Mouse (Mus musculus): Measurements from ENCODE around the gene Cfap73. TPM values are rescaled to one million over a fixed set of nuclear protein-coding genes. Genes with fewer than 3 reads are reported as not detected.

Cfap73 gene
- total and polyA plus RNA-seq, 3 experiments, result 0.25 TPM; not detected in 2

- H3K79me2 ChIP-seq (ENCODE audit: control insufficient read depth, insufficient read depth, low read length, poor library complexity), result peaks cover 29% of the 10 kb centered on the region
- H3K9me3 ChIP-seq (replicated peaks; ENCODE audit: insufficient read depth, low read length), result no peaks in the 10 kb centered on the region
- TF ChIP-seq CHD2 (IDR thresholded peaks at IDR 0.05; ENCODE audit: low read length) (no peak), RCOR1 (IDR thresholded peaks at IDR 0.05; ENCODE audit: low read depth, low read length) (no peak), TCF12 (IDR thresholded peaks at IDR 0.05; ENCODE audit: low read depth, low read length) (no peak), ZKSCAN1 (IDR thresholded peaks at IDR 0.05; ENCODE audit: low read depth, low read length) (no peak), ZC3H11A (IDR thresholded peaks at IDR 0.05; ENCODE audit: low read depth, low read length) (no peak), HCFC1 (IDR thresholded peaks at IDR 0.05; ENCODE audit: low read depth, low read length) (0 out of 2 replicates have a peak, but pooled peaks have one; percentile 11), MYC (IDR thresholded peaks at IDR 0.05; ENCODE audit: low read depth, low read length) (no peak)
- H3K27ac ChIP-seq (ENCODE audit: control insufficient read depth, low read depth, low read length), result peak overlapping the region; percentile 2; the same call in 1 of the 2 replicates
- H3K36me3 ChIP-seq (ENCODE audit: control insufficient read depth in 1 of 2, insufficient read depth in 2 of 2, low read length in 2 of 2), result no peaks in the 10 kb centered on the region; a peak in 1 of 4 replicates
- peaks cover 2 to 9% of the 10 kb centered on the region in 2 experiments; a peak in 2 of 4 replicates for H3K4me1 ChIP-seq (ENCODE audit: control insufficient read depth in 1 of 2, insufficient read depth in 2 of 2, low read length in 2 of 2)
- H3K27me3 ChIP-seq (ENCODE audit: control insufficient read depth in 1 of 2, insufficient read depth in 2 of 2, low read length in 2 of 2), result no peaks in the 10 kb centered on the region
- DNase-seq (ENCODE audit: low read depth, low spot score), result no peak
- peak overlapping the region; percentile 71 to 73 for H3K4me3 ChIP-seq (ENCODE audit: control insufficient read depth in 1 of 2, insufficient read depth in 1 of 2, low read depth in 2 of 2, low read length in 2 of 2)
- peak overlapping the region; percentile 64 for H3K9ac ChIP-seq (ENCODE audit: control insufficient read depth, low read depth, low read length, poor library complexity, severe bottlenecking)
Measured at GRCm38 (mm10) chr5:120611416-120611815, 22.6 kb downstream of the Cfap73 start.

GRCm38 (mm10) chr5:120610906-120611305 is 23.1 kb downstream of the Cfap73 start:
- DNase-seq (ENCODE audit: low read depth, low spot score), result no peak
- no peak overlapping the region for H3K9ac ChIP-seq (ENCODE audit: control insufficient read depth, low read depth, low read length, poor library complexity, severe bottlenecking)
- H3K4me3 ChIP-seq (ENCODE audit: control insufficient read depth in 1 of 2, insufficient read depth in 1 of 2, low read depth in 2 of 2, low read length in 2 of 2), result no peak overlapping the region

GRCm38 (mm10) chr5:120609246-120609775 is 24.7 kb downstream of the Cfap73 start:
- no peak overlapping the region for H3K9ac ChIP-seq (ENCODE audit: control insufficient read depth, low read depth, low read length, poor library complexity, severe bottlenecking)
- no peaks in the 10 kb centered on the region for H3K36me3 ChIP-seq (ENCODE audit: control insufficient read depth in 1 of 2, insufficient read depth in 2 of 2, low read length in 2 of 2)
- H3K4me1 ChIP-seq (ENCODE audit: control insufficient read depth in 1 of 2, insufficient read depth in 2 of 2, low read length in 2 of 2), result peaks cover 2 to 9% of the 10 kb centered on the region in 2 experiments; a peak in 2 of 4 replicates
- H3K79me2 ChIP-seq (ENCODE audit: control insufficient read depth, insufficient read depth, low read length, poor library complexity), result peaks cover 18% of the 10 kb centered on the region
- no peak for DNase-seq (ENCODE audit: low read depth, low spot score)
- no peak for TF ChIP-seq ELF1 (IDR thresholded peaks at IDR 0.05; ENCODE audit: low read depth, low read length)
- no peak for TF ChIP-seq MAFK (IDR thresholded peaks at IDR 0.05; ENCODE audit: borderline replicate concordance, low read depth, low read length)
- no peak for TF ChIP-seq ZMIZ1 (IDR thresholded peaks at IDR 0.05; ENCODE audit: low read depth, low read length)
- TF ChIP-seq TAL1 (IDR thresholded peaks at IDR 0.05; ENCODE audit: low read length), result no peak
- no peak for TF ChIP-seq USF2 (IDR thresholded peaks at IDR 0.05; ENCODE audit: borderline replicate concordance in 1 of 2, insufficient read depth in 1 of 2, low read depth in 1 of 2, low read length in 2 of 2)
- TF ChIP-seq NELFE (IDR thresholded peaks at IDR 0.05; ENCODE audit: low read depth, low read length), result no peak
- no peak for TF ChIP-seq EP300 (IDR thresholded peaks at IDR 0.05; ENCODE audit: low read depth in 1 of 2, low read length in 2 of 2)
- H3K9me3 ChIP-seq (replicated peaks; ENCODE audit: insufficient read depth, low read length), result no peaks in the 10 kb centered on the region
- no peak overlapping the region for H3K27ac ChIP-seq (ENCODE audit: control insufficient read depth, low read depth, low read length)
- no peaks in the 10 kb centered on the region for H3K27me3 ChIP-seq (ENCODE audit: control insufficient read depth in 1 of 2, insufficient read depth in 2 of 2, low read length in 2 of 2)
- no peak overlapping the region for H3K4me3 ChIP-seq (ENCODE audit: control insufficient read depth in 1 of 2, insufficient read depth in 1 of 2, low read depth in 2 of 2, low read length in 2 of 2)

More at GRCm38 (mm10) chr5:120610906-120611305, 23.1 kb downstream of the Cfap73 start:
- Histone ChIP-seq H3K79me2 (ENCODE audit: control insufficient read depth, insufficient read depth, low read length, poor library complexity) (peaks cover 25% of the 10 kb centered on the region), H3K36me3 (ENCODE audit: control insufficient read depth in 1 of 2, insufficient read depth in 2 of 2, low read length in 2 of 2) (no peaks in the 10 kb centered on the region; a peak in 1 of 4 replicates), H3K9me3 (replicated peaks; ENCODE audit: insufficient read depth, low read length) (no peaks in the 10 kb centered on the region), H3K27me3 (ENCODE audit: control insufficient read depth in 1 of 2, insufficient read depth in 2 of 2, low read length in 2 of 2) (no peaks in the 10 kb centered on the region), H3K4me1 (ENCODE audit: control insufficient read depth in 1 of 2, insufficient read depth in 2 of 2, low read length in 2 of 2) (peaks cover 2 to 9% of the 10 kb centered on the region in 2 experiments; a peak in 2 of 4 replicates), H3K27ac (ENCODE audit: control insufficient read depth, low read depth, low read length) (no peak overlapping the region)
- TF ChIP-seq MEF2A (IDR thresholded peaks at IDR 0.05; ENCODE audit: extremely low read depth, insufficient replicate concordance, low read depth, low read length, poor library complexity, severe bottlenecking), result no peak
- TF ChIP-seq NELFE (IDR thresholded peaks at IDR 0.05; ENCODE audit: low read depth, low read length), result no peak
- TF ChIP-seq ZC3H11A (IDR thresholded peaks at IDR 0.05; ENCODE audit: low read depth, low read length), result no peak
- no peak for TF ChIP-seq HCFC1 (IDR thresholded peaks at IDR 0.05; ENCODE audit: low read depth, low read length)
- no peak for TF ChIP-seq CTCF (IDR thresholded peaks at IDR 0.05 in 2 of 3, conservative IDR thresholded peaks at IDR 0.05 in 1 of 3; ENCODE audit: control insufficient read depth in 1 of 3, insufficient read depth in 1 of 3, low read depth in 2 of 3, low read length in 3 of 3, poor library complexity in 1 of 3, severe bottlenecking in 1 of 3)
- no peak for TF ChIP-seq POLR2AphosphoS5 (IDR thresholded peaks at IDR 0.05; ENCODE audit: borderline replicate concordance, low read depth, low read length)
- TF ChIP-seq SIN3A (IDR thresholded peaks at IDR 0.05; ENCODE audit: low read length), result no peak
- no peak for TF ChIP-seq MYB (IDR thresholded peaks at IDR 0.05; ENCODE audit: low read depth, low read length)
- TF ChIP-seq ZNF384 (IDR thresholded peaks at IDR 0.05; ENCODE audit: low read depth, low read length), result no peak
- no peak for TF ChIP-seq CHD1 (IDR thresholded peaks at IDR 0.05; ENCODE audit: low read depth, low read length)
- no peak for TF ChIP-seq MYC (IDR thresholded peaks at IDR 0.05; ENCODE audit: low read depth, low read length)
- no peak for TF ChIP-seq NRF1 (IDR thresholded peaks at IDR 0.05; ENCODE audit: insufficient read depth, low read depth, low read length, poor library complexity, severe bottlenecking)

Measured in MEL (cell line).